Mouse (Mus musculus) B cell, adult 62 days (primary cell): ENCODE data around the gene Rap2c. TPM values are rescaled to one million over a fixed set of nuclear protein-coding genes. Genes with fewer than 3 reads are reported as not detected.

ENCODE experiments used
- total RNA-seq: library from RNA; stranded (reverse); gene quantifications from 4 replicates; pipeline ENCODE4 v1.2.4, GENCODE M21; 2023

Rap2c gene
- total RNA-seq = 37.5 to 40.8 TPM (median 39.7 TPM) in 4 replicates

GRCm38 (mm10) chrX:51017851-51018785 is at the start of gene Rap2c:
Rap2c (minus strand) TSS chrX:51018018.

Other genes with a start within 250 kb of the Rap2c start
- gene Stk26, start 177.0 kb downstream of the Rap2c start, total RNA-seq = 34.6 to 37.5 TPM (median 35.0 TPM) in 4 replicates
- not detected in 4 replicates for gene Frmd7, start 75.3 kb downstream of the Rap2c start, total RNA-seq
- 23.3 to 26.8 TPM (median 24.8 TPM) in 4 replicates for gene Mbnl3, start 188.5 kb upstream of the Rap2c start, total RNA-seq